Mouse (Mus musculus) retina, postnatal 7 days (tissue): Measurements from ENCODE around the gene Prox1.

Source experiments
- DNase-seq: peaks from one replicate; pipeline ENCODE4 v3.0.0-alpha.2; 2012; ENCODE audit warnings: low read depth, low spot score

The Prox1 gene

DNA sequence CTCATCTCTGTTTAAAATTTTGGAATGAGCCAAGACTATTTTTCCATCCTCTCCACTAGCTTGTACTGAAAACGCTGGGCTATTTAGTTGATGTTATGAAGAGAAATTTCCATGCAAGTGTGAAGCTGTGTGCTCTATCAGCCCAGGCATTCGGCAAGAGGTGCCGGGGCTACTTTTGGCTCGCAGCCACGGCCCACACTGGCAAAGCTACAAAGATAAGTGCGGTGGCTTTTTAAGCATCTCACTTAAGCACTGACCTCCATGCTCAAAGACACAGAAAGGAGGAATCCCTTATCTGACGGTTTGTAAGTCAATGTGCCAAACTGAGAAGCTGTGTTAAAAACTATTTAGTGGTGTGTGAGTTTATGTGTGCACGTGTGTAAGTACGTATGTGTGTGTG is 26.9 kb downstream of the Prox1 start:
- no peak for DNase-seq

DNA sequence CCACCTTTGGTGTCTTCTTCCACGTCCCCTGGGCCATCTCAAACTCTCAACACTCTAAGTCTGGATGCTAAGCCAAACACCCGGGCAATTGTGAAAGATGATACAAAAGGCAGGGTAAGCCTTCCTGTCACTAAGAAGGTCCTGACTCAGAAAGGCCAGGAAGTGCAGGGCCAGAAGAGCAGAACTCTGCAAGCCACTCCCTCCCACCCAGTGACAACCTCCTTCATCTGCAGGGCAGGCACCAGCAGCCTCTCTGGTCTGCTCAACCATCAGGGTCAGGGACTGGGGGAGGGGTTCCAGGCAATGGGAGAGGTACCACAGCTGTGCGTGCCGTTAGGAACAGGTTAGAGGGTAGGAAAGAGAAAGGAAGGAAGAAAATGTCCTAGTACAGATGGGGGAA is 27.9 kb downstream of the Prox1 start:
- no peak for DNase-seq

GRCm38 (mm10) chr1:190140519-190140918 is 30.0 kb downstream of the Prox1 start:
- no peak for DNase-seq

GRCm38 (mm10) chr1:190139711-190140405 is 30.7 kb downstream of the Prox1 start:
- DNase-seq = no peak

DNA sequence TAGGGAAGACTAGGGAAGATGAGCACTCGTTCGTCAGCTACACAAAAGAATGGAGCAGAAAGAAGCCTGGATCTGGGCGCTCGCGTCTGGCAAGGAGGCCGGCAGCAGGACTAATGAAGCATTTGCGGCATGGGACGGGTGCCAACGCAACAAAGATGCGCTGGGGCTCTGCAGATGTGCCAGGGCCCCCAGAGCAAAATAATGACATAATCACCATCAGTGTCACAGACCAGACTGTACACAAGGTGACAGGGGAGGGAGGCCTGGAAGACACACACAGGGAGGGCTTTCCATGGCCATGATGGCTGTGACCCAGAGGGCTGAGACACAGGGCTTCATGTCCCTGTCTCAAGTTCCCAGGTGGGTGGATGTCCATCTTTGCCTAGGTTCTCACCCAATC is 32.6 kb downstream of the Prox1 start:
- no peak for DNase-seq

DNA sequence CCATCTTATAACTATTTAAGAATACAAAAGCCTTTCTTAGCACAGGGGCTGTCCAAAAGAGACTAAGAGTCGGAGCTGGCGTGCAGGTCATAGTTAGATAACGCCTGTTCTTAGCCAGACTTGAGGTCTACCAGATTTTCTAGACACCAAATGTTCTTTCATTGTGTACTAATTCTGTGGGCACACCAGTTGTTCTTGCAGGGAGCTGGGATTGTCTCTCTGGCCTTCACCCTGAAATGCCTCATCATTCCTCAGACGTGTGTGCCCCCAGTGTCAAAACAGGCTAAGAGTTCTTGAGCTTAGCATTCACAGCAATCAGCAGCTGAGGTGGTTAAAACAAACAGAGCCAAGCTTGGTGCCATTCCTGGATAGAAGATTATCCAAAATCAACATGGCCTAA is 37.6 kb downstream of the Prox1 start:
- DNase-seq = no peak

DNA sequence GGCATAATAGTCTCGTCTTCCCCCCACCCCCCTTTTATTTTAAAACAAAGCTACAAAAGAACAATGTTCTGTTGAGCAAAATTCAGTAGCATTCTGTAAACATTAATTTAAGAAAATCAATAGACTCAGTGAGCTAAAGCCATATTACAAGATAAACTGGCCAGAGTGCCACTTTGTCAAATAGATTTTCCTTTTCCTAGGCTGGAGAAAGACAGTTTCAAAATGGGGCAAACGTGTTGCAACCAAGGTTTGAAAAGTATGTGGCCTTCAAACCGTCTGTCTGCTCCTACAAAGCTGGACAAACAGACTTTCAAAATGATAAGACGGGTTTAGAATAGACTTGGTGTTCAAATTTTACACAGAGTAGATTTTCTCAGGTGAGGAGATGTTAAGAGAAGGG is 39.6 kb downstream of the Prox1 start:
- no peak for DNase-seq

DNA sequence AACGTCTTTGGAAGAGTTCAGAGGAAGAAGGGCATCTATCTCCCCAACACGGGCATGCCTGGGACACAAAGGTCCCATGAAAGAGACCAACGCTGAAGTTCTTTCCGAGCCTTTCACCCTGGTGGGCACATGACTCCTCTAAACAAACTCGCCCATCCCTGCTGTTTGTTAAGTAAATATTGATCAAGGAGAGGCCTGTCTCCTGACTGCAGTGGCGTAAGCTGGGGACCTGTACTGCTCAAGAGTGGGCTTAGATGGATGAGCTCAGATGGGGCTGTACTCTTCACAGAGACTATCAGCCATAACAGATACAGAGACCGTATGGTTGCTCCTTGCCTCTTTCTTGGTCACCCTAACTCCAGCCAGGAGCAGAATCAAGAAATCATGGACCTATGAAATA is 41.0 kb downstream of the Prox1 start:
- no peak for DNase-seq

DNA sequence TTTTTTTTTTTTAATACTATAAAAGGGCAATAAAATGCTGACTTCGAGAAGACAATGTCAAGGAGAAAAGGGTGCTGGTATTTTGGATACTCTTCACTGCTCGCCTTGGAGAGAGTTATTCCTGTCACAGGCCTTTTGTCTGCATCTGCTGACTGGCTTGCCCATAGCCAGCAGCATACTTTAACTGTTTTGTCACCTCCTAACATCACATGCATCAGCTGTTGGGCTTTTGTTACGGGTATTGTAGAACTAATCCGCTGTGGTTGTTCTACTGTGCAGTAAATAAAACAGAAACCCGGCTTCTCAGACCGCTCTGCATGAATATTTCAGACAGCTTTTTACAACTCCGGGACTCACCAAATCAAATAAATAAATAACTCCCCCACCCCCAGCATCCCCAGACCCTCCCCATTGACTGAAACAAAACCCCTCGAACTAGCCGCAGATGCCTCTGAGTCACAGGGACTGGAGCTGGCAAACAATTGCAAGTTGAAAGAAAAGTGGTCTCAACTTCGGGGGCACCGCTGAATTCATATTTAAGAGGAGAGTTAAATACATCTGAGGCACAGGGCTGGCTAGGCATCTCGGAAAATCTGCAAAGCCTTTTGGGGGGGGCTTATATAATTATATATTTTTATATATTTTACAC is 41.7 kb downstream of the Prox1 start:
- DNase-seq = no peak

GRCm38 (mm10) chr1:190127878-190128277 is 42.6 kb downstream of the Prox1 start:
- DNase-seq = no peak

DNA sequence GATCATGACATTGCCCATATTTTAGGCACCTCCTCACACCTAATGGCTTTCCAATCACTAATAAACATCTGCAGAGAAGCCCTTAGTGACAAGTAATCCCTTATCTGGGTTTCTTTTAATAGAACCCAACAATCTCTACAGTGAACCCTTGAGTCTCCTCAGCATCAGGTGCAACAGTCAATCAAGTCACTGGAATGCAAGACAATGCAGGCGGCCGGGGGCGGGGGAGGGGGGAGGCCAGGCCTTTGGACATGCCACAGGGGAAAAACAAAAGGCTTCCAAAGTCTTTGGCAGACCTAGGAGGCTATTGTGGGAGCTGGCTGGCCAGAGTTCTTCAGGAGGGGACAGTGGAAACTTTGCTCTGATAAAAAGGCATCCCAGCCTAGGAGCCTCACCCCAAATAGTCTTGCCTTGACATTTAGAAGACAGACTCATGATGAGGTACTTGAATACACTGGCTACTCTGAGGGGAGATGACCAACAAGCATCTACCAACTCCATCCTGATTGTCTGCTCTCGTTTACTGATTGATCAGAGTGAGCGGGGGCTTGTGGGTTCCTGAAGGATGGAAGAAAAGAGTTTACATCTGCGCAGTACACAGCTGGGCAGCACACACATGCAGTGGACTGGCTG is 43.2 kb downstream of the Prox1 start:
- no peak for DNase-seq

GRCm38 (mm10) chr1:190124961-190125739 is 45.4 kb downstream of the Prox1 start:
- no peak for DNase-seq

DNA sequence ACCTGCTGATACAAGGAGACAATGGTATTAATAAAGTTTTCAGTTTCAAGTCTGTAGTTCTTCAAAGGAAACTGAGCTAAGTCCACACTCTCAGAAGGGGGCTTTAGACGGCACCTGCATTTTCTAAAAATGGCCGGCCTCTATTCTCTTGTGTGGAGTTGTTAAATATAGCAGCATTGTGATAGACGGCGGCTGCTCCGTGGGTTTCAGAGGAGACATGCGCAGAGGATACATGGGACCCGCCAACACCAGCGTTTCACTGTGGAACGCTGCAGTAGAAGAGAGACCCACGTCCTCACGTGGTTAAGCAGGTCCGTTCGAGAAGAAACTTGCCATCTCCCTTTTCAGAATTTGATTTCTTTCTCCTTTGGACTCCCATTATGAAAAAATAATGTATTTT is 47.1 kb downstream of the Prox1 start:
- DNase-seq = no peak

DNA sequence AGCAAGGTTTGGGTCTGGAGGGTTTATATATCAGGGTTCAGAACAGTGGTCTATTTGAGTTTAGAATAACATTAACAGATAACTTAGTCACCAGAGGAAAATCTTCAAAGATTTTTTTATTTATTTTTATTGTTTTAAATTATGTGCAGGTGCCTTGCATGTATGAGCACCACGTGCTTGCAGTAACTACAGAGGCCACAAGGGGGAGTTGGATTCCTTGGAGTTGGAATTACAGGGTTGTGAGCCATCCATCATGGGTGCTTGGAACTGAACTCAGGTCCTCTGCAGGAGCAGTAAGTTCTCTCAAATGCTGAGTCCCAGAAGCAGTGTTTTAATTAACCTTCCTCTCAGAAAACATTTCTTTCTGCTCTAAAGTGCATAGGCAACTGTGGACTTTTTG is 54.5 kb downstream of the Prox1 start:
- DNase-seq = no peak

DNA sequence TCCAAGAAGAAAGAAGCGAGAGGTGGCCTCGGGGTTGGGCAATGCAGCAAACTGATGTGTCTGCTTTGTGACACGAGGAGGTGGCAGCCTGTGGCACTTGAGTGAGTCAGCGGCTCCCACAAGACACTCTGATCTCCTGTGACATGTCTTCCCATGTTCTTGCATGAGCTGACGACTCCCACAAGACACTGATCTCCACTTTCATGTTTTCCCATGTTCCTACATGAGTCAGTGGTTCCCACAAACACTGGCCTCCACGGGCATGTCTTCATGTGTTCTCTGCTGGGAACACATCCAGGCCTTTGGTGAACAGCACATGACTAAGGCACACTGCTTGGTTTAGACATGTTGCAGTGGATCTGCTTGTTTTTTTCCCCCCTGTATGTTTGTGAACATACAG is 58.8 kb downstream of the Prox1 start:
- no peak for DNase-seq

- no peak for DNase-seq
Observed at GRCm38 (mm10) chr1:190107587-190107986, 62.9 kb downstream of the Prox1 start.

GRCm38 (mm10) chr1:190106674-190107420 is 63.7 kb downstream of the Prox1 start:
- no peak for DNase-seq

GRCm38 (mm10) chr1:190106060-190106459 is 64.5 kb downstream of the Prox1 start:
- no peak for DNase-seq

- no peak for DNase-seq
Observed at GRCm38 (mm10) chr1:190093326-190093725, 77.2 kb downstream of the Prox1 start.

DNA sequence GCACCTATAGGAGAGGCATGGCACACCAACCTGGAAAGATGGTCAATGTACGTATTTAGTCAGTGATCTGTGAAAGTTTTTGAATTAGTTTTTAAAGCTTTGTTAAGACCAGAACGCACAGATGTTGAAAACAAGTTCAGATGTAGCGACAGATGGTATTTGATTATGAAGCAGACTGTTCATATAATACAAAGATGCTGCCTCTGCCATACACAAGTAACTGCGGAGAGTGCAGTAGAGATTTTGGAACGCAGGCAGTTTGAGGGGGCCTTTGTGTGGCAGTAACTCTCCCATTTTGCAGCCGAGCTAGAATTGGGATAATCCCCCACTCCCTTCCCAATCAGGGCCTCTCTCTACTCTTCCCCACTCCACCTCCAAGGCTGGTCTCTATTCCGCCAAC is 78.4 kb downstream of the Prox1 start:
- DNase-seq = no peak

GRCm38 (mm10) chr1:190088929-190089328 is 81.6 kb downstream of the Prox1 start:
- no peak for DNase-seq

GRCm38 (mm10) chr1:190085703-190086102 is 84.8 kb downstream of the Prox1 start:
- DNase-seq = no peak
